Mouse (Mus musculus) C3H10T1/2 (cell line): ENCODE results near the gene Fxyd4. TPM values are rescaled to one million over a fixed set of nuclear protein-coding genes. Genes with fewer than 3 reads are reported as not detected.

Experiments used
- polyA plus RNA-seq, 2 experiments: library from polyadenylated mRNA; unstranded; fragments of >200 nt; fragmentation: generic; extraction: Trizol; gene quantifications; one replicate each; pipeline ENCODE4 v1.2.1; 2012; ENCODE audit warnings: missing spikeins in 2 of 2

Fxyd4 gene
- 1 to 10 TPM in 1 of 2 experiments, under 1 TPM in 1; 0.09 to 1.1 TPM for polyA plus RNA-seq

DNA sequence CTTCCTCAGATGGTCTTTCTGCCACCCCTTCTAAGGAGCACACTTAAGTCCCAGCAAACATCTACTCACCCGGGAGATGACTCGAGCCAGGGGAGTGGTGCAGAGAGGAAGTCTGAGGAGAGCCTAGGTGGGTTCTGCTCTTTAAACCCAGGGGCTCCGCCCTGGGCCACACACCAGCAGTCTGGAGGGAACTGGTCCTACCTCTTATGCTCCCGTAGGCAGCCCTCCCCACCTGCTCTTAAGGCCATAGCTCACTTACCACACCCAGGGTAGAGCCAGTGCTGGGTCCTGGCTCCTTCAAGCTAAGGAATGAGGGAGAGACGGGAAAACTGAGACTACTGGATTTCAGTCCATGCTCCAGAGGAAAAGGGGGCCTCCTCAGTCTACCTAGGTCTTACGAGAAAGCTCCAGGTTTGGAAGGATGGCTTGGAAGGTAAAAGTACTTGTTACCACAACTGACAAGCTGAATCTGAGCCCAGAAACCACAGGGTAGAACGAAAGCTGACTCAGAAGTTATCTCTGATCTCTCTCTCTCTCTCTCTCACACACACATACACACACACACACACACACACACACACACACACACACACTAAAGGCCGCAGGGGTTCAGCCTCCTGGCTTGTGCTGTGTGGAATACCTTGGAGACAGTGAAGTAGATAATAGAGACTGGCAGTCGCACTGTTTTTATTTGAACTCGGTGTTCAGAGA, at the start of gene Fxyd4:
Gene Fxyd4, minus strand, starts transcription at position 471 of the 711 bp plus-strand sequence.

DNA sequence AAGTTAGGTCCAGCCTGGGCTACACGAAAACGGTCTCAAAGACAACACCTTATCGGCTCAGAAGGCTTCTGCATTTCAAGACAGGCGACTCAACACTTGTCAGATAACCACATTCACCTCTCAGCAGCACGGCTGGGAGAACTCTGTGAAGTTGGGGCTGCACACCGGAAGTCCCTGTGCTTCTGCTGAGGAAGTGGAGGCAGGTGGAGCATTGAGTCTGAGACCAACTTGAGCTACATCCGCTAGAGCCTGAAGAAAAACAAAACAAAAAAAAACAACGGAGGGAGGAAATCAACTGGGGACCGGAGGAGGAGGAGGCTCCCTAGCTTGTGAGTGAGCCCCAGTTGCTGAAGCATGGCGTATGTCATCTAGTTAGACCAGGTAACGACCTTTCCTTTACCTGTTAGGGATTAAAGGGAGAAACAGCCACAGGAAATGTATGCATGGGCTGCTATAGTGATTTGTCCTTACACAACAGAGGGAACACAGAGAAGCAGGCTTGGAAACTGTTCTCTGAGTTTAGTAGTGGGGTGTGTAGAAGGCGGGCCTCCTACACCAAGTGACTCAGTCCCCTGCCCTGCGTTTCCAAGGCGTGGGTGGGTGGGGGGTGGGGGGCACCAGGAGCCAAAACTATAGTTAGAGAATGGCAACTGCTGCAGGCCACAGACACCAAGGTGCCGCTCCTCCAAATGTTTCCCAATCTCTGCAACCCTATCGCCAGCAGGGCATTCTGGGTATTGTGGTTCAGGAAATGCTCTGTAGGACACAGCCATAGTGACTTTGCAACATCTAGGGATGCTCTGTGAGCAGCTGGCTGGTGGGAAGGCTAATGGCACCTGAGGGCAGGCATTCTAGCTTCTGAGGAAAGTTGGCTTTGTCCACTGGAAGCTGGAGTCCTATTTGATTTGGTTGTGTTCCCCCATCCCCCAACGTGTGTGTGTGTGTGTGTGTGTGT, 37.1 kb downstream of the Fxyd4 start, which contains the start of gene Hnrnpf:
Gene Hnrnpf, plus strand, starts transcription at position 199 of the 955 bp plus-strand sequence.

Other genes starting within 250 kb of the Fxyd4 start
- gene Zfp637, start 96.5 kb downstream of the Fxyd4 start, polyA plus RNA-seq, result 100 to 1,000 TPM in 1 of 2 experiments, 10 to 100 TPM in 1; 71.2 to 136 TPM
- 1 to 10 TPM in 1 of 2 experiments, under 1 TPM in 1; 0.19 to 2.3 TPM for gene Zfp239, start 75.6 kb downstream of the Fxyd4 start, polyA plus RNA-seq
- 100 to 1,000 TPM in 1 of 2 experiments, 10 to 100 TPM in 1; 43.2 to 148 TPM for gene Hnrnpf, start 37.4 kb downstream of the Fxyd4 start, polyA plus RNA-seq
- gene Rasgef1a, start 73.7 kb upstream of the Fxyd4 start, polyA plus RNA-seq, result under 1 TPM; 0.04 to 0.08 TPM
- 1 to 10 TPM in 1 of 2 experiments, under 1 TPM in 1; 0.33 to 3.2 TPM for gene Csgalnact2, start 201.4 kb upstream of the Fxyd4 start, polyA plus RNA-seq